Comparison of ENCODE assay signal across 16 mouse cellular contexts in the genomic region with DNA sequence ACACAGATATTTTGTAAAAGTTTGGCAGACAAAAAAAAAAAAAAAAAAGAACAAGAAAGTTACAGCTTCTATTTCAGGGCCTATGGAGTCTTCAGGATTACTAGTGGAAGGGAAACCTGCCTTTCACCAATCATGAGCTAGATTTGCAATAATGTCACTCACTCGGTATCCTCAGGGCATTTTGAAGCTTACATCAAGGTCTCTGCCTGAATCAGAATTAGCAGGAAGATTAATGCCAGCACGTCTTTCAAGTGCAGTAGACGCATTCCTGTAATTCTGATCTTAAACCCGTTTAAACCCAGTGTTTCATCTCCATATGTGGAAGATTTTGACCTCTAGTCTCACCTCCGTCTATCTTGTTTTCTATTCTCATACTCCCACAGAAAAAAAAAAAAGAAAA. TPM values are rescaled to one million over a fixed set of nuclear protein-coding genes. Genes with fewer than 3 reads are reported as not detected.
DNase-seq lines count a peak whose midpoint lies in the region; ATAC-seq and TF ChIP-seq lines count a peak whose summit lies in the region.
"Had no signal": no experiment of that assay in that cellular context is flagged by ENCODE, and none has a peak within 500 bp of the region (broad histone marks: within the 10 kb centered on the region; RNA-seq: fewer than 3 reads in every experiment).

No protein-coding gene starts in this region.

- no peaks in the 10 kb centered on the region for H3K27me3 ChIP-seq in heart, embryonic 16.5 days (ENCODE audit: control insufficient read depth, insufficient read depth, low read length)
- H3K27me3 ChIP-seq in heart, embryonic 12.5 days (replicated peaks) = no peaks in the 10 kb centered on the region
- no peaks in the 10 kb centered on the region for H3K27me3 ChIP-seq in lung, embryonic 15.5 days
- no peaks in the 10 kb centered on the region for H3K27me3 ChIP-seq in lung, postnatal 0 days (replicated peaks; ENCODE audit: insufficient read depth, low read length)
- H3K27me3 ChIP-seq in limb, embryonic 14.5 days (ENCODE audit: control insufficient read depth, insufficient read depth, low read length) = no peaks in the 10 kb centered on the region
- H3K27me3 ChIP-seq: neural tube, embryonic 12.5 days had no signal

- no peak for TF ChIP-seq POLR2A in limb, embryonic 14.5 days (IDR thresholded peaks at IDR 0.05; ENCODE audit: borderline replicate concordance, extremely low read depth, insufficient read depth, insufficient read length)

- no peak for DNase-seq in lung, postnatal 0 days (ENCODE audit: low spot score)
- DNase-seq in embryo, embryonic 11 days = peak; percentile 50
- DNase-seq in limb, embryonic 14.5 days (ENCODE audit: low spot score) = peak; percentile 46
- DNase-seq in left cerebral cortex, adult 8-10 months (ENCODE audit: low spot score in 2 of 2) = no peak
- DNase-seq in c-Kit-positive CD71-positive TER-119-positive erythroid progenitor cells, embryonic 14.5 days (ENCODE audit: low spot score) = no peak
- DNase-seq: B cell, adult 2 months; cerebellum, adult 11-12 months; heart, adult 18-20 months; heart, postnatal 14 days; layer of hippocampus, adult 9-11 months; right cerebral cortex, postnatal 4 days had no signal

- no peak overlapping the region for H3K4me3 ChIP-seq in heart, embryonic 16.5 days (ENCODE audit: low read length)
- H3K4me3 ChIP-seq in heart, embryonic 12.5 days = no peak overlapping the region
- H3K4me3 ChIP-seq in lung, embryonic 15.5 days = no peak overlapping the region
- H3K4me3 ChIP-seq in lung, postnatal 0 days (ENCODE audit: low read depth, low read length) = no peak overlapping the region
- no peak overlapping the region for H3K4me3 ChIP-seq in limb, embryonic 14.5 days (replicated peaks; ENCODE audit: low read length)
- H3K4me3 ChIP-seq: neural tube, embryonic 12.5 days had no signal

- no peak overlapping the region for H3K9ac ChIP-seq in heart, embryonic 16.5 days (ENCODE audit: low read length)
- no peak overlapping the region for H3K9ac ChIP-seq in heart, embryonic 12.5 days
- no peak overlapping the region for H3K9ac ChIP-seq in lung, embryonic 15.5 days
- H3K9ac ChIP-seq in lung, postnatal 0 days (replicated peaks; ENCODE audit: low read depth) = no peak overlapping the region
- no peak overlapping the region for H3K9ac ChIP-seq in limb, embryonic 14.5 days (ENCODE audit: low read depth, low read length, severe bottlenecking)
- H3K9ac ChIP-seq: hindbrain, embryonic 14.5 days; neural tube, embryonic 12.5 days had no signal

- ATAC-seq in heart, embryonic 16.5 days (replicated peaks; ENCODE audit: extremely low read depth, insufficient read depth, low FRiP score) = no peak
- ATAC-seq in heart, embryonic 12.5 days (ENCODE audit: insufficient number of reproducible peaks, low FRiP score) = no peak
- ATAC-seq in lung, embryonic 15.5 days (ENCODE audit: borderline replicate concordance, extremely low read depth, low FRiP score, low TSS enrichment) = no peak
- ATAC-seq in lung, postnatal 0 days = no peak
- no peak for ATAC-seq in limb, embryonic 14.5 days (ENCODE audit: low FRiP score, low read depth)

- 16% methylated on average over 5 of the region's 5 CpGs for WGBS in heart, embryonic 16.5 days
- 17% methylated on average over 5 of the region's 5 CpGs for WGBS in heart, embryonic 12.5 days
- WGBS in lung, embryonic 15.5 days = 29% methylated on average over 5 of the region's 5 CpGs
- WGBS in lung, postnatal 0 days = 37% methylated on average over 5 of the region's 5 CpGs
- WGBS in limb, embryonic 14.5 days = 16% methylated on average over 5 of the region's 5 CpGs

- no peak overlapping the region for H3K4me2 ChIP-seq in heart, embryonic 16.5 days (ENCODE audit: low read depth, low read length)
- H3K4me2 ChIP-seq in heart, embryonic 12.5 days = no peak overlapping the region
- no peak overlapping the region for H3K4me2 ChIP-seq in lung, embryonic 15.5 days
- no peak overlapping the region for H3K4me2 ChIP-seq in lung, postnatal 0 days (replicated peaks; ENCODE audit: low read depth, low read length)
- no peak overlapping the region for H3K4me2 ChIP-seq in limb, embryonic 14.5 days (replicated peaks; ENCODE audit: low read depth, low read length, severe bottlenecking)
- H3K4me2 ChIP-seq: hindbrain, embryonic 14.5 days; neural tube, embryonic 12.5 days had no signal

- TF ChIP-seq CTCF in lung, postnatal 0 days (IDR thresholded peaks at IDR 0.05) = no peak

- TF ChIP-seq EP300 in lung, postnatal 0 days (IDR thresholded peaks at IDR 0.05) = no peak

- peak overlapping the region; percentile 43; the same call in 1 of the 2 replicates for H3K27ac ChIP-seq in heart, embryonic 16.5 days (ENCODE audit: low read length)
- no peak overlapping the region for H3K27ac ChIP-seq in heart, embryonic 12.5 days (ENCODE audit: poor library complexity, severe bottlenecking)
- peak overlapping the region; percentile 35 for H3K27ac ChIP-seq in lung, embryonic 15.5 days
- no peak overlapping the region for H3K27ac ChIP-seq in lung, postnatal 0 days (ENCODE audit: low read length)
- peak overlapping the region; percentile 65; the same call in 1 of the 2 replicates for H3K27ac ChIP-seq in limb, embryonic 14.5 days (replicated peaks; ENCODE audit: low read depth, low read length)
- H3K27ac ChIP-seq: hindbrain, embryonic 14.5 days; neural tube, embryonic 12.5 days had no signal

- peaks cover 9% of the 10 kb centered on the region for H3K4me1 ChIP-seq in heart, embryonic 16.5 days (ENCODE audit: control insufficient read depth, insufficient read depth, low read length)
- peaks cover 7% of the 10 kb centered on the region for H3K4me1 ChIP-seq in heart, embryonic 12.5 days (replicated peaks)
- H3K4me1 ChIP-seq in lung, embryonic 15.5 days = peaks cover 14% of the 10 kb centered on the region; the same call in 1 of the 2 replicates
- H3K4me1 ChIP-seq in lung, postnatal 0 days (ENCODE audit: insufficient read depth, low read depth, low read length) = no peaks in the 10 kb centered on the region
- H3K4me1 ChIP-seq in limb, embryonic 14.5 days (ENCODE audit: control insufficient read depth, insufficient read depth, low read length) = peaks cover 11% of the 10 kb centered on the region; the same call in 1 of the 2 replicates
- H3K4me1 ChIP-seq: neural tube, embryonic 12.5 days had no signal

- H3K9me3 ChIP-seq in heart, embryonic 16.5 days (replicated peaks; ENCODE audit: control insufficient read depth, low read length) = no peaks in the 10 kb centered on the region
- no peaks in the 10 kb centered on the region for H3K9me3 ChIP-seq in heart, embryonic 12.5 days (replicated peaks)
- no peaks in the 10 kb centered on the region for H3K9me3 ChIP-seq in lung, embryonic 15.5 days
- H3K9me3 ChIP-seq in lung, postnatal 0 days (ENCODE audit: low read length) = no peaks in the 10 kb centered on the region
- H3K9me3 ChIP-seq in limb, embryonic 14.5 days (ENCODE audit: control insufficient read depth, low read length) = no peaks in the 10 kb centered on the region
- H3K9me3 ChIP-seq: neural tube, embryonic 12.5 days had no signal

- H3K36me3 ChIP-seq in heart, embryonic 16.5 days (ENCODE audit: control insufficient read depth, insufficient read depth) = no peaks in the 10 kb centered on the region
- H3K36me3 ChIP-seq in heart, embryonic 12.5 days = no peaks in the 10 kb centered on the region
- no peaks in the 10 kb centered on the region for H3K36me3 ChIP-seq in lung, embryonic 15.5 days
- no peaks in the 10 kb centered on the region for H3K36me3 ChIP-seq in lung, postnatal 0 days (ENCODE audit: insufficient read depth, low read length)
- H3K36me3 ChIP-seq in limb, embryonic 14.5 days (ENCODE audit: control insufficient read depth, insufficient read depth, low read length) = no peaks in the 10 kb centered on the region
- H3K36me3 ChIP-seq: neural tube, embryonic 12.5 days had no signal

RNA-seq across cellular contexts. Expression of gene Pcdh18, which starts 50.6 kb away (rescaled TPM):
- 16.1 and 17.5 TPM in 2 replicates for polyA plus RNA-seq in heart, embryonic 16.5 days (2015; fragmentation: Nextera tagmentation; extraction: Ambion mirVana)
- polyA plus RNA-seq in heart, embryonic 12.5 days (2016; fragmentation: Nextera tagmentation; extraction: Ambion mirVana) = 27.4 and 30.2 TPM in 2 replicates
- polyA plus RNA-seq in lung, embryonic 15.5 days (2015; fragmentation: Nextera tagmentation; extraction: Ambion mirVana) = 56.8 and 59.1 TPM in 2 replicates
- 25.6 and 33.0 TPM in 2 replicates for polyA plus RNA-seq in lung, postnatal 0 days (2015; fragmentation: Nextera tagmentation; extraction: Ambion mirVana)
- polyA plus RNA-seq in limb, embryonic 14.5 days (2012; rRNA removed) = 72.6 and 84.7 TPM in 2 replicates
- 118 and 149 TPM in 2 replicates for polyA plus RNA-seq in limb, embryonic 14.5 days (2014; fragmentation: Nextera tagmentation; extraction: Ambion mirVana)
- total RNA-seq in left cerebral cortex, adult 8-10 months (2022) = 1 to 10 TPM; 4.4 to 6.0 (median 5.2) TPM

Comparison
In these comparisons a context has a peak if more than half of its experiments do, and no peak if none do; other contexts are left out.
1. H3K27ac ChIP-seq: peak in heart, embryonic 16.5 days (single experiment), lung, embryonic 15.5 days (single experiment) and limb, embryonic 14.5 days (single experiment); none in heart, embryonic 12.5 days (single experiment) and lung, postnatal 0 days (single experiment).
2. DNase-seq: peak in embryo, embryonic 11 days (single experiment) and limb, embryonic 14.5 days (single experiment); none in lung, postnatal 0 days (single experiment), left cerebral cortex, adult 8-10 months (0 of 2) and c-Kit-positive CD71-positive TER-119-positive erythroid progenitor cells, embryonic 14.5 days (single experiment).